Mouse (Mus musculus) c-Kit-positive CD71-positive TER-119-positive erythroid progenitor cells, embryonic 14.5 days (primary cell): ENCODE data around the gene Ankrd45.
"Not testable (repeated sequence)": the region's sequence is repeated elsewhere in the genome, so short reads cannot be mapped to it uniquely, and the experiment has no call there.

Source experiments
- DNase-seq: peaks from one replicate; pipeline ENCODE4 v3.0.0-alpha.2; 2013; ENCODE audit warnings: low spot score

Gene Ankrd45

DNA sequence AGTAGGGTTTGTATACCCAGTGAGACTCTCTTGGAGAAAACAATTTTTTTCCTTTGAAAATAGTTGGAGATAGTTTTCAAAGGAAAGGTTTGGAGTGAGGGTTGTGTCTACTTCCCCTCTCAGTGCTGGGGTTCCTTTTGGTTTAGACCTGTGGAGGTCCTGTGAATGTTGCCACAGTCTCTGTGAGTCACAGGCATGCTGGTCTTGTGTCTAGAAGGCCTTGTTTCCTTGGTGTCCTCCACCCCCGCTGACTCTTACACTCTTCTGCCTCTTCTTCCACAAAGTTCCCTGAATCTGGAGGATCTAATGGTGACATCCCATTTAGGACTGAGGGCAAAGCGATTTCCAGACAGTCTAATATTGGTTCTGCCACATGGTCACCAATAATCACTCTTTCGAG is 42.9 kb downstream of the Ankrd45 start:
- DNase-seq, result no peak

- DNase-seq, result no peak
These were observed 47.9 kb downstream of the Ankrd45 start for GRCm38 (mm10) chr1:161190253-161190910.

- peak; percentile 76 for DNase-seq
These were observed 53.3 kb downstream of the Ankrd45 start for GRCm38 (mm10) chr1:161195541-161196351.

DNA sequence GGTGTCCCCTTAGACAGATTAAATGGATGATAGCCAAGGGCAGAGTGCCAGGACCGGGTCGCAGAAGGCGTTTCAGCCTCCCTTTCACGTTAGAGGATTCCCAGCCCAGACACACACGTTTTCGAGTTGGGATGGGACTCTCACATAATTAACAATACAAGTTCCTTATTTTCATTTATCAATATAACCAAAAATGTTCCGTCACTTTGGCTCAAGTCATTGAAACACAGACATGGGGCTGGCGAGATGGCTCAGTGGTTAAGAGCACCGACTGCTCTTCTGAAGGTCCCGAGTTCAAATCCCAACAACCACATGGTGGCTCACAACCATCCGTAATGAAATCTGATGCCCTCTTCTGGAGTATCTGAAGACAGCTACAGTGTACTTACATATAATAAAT is 53.9 kb downstream of the Ankrd45 start:
- not testable (repeated sequence) for DNase-seq

DNA sequence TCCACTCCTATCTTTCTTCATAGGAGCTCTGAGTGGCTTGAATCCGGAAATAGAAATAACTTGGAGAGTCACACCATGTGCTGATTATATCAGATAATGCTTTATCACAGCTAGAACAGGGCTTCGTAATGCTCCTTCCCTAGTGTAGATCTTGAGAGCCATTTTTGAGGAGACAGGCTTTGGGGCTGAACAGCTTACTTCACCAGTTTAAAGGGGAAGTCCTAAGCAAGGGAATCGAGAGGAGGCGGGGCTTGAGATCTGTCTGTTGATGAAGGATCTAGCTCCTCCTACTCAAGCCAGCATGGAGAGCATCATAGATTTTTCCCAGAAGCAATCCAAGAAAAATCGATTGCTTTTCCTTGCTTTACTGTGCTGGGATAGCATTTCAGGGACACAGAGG is 57.4 kb downstream of the Ankrd45 start:
- peak; percentile 5 for DNase-seq

DNA sequence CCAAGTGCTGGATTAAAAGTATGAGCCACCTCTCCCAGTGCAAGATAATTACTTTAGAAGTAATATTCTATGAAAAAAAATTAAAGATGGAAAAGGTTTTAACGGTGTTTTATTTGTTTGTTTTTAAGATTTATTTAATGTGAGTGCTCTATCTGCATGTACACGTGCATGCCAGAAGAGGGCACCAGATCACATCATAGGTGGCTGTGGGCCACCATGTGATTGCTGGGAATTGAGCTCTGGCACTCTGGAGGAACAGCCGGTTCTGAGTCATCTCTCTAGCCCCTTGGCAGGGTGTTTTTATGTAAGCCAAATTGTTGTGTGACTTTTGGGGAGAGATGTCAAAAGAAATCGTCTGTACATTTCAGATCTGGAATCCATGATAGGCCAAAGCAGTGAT is 72.0 kb downstream of the Ankrd45 start:
- peak; percentile 42 for DNase-seq

- DNase-seq, result no peak
These were observed 77.3 kb downstream of the Ankrd45 start for GRCm38 (mm10) chr1:161219816-161220215.
